Mouse (Mus musculus) limb, embryonic 14.5 days (tissue): ENCODE data around the gene 5330417C22Rik. TPM values are rescaled to one million over a fixed set of nuclear protein-coding genes. Genes with fewer than 3 reads are reported as not detected.

Experiments used
- ATAC-seq: fragments of 200-750 bp; cut with Nextera tagmentation; 2 replicates; pipeline ENCODE4 v1.8.0; 2017; ENCODE audit warnings: low read depth, moderate number of reproducible peaks, moderate TSS enrichment; ENCODE audit not compliant: low FRiP score
- DNase-seq: peaks from one replicate; pipeline ENCODE4 v3.0.0-alpha.2; 2015; ENCODE audit warnings: low spot score
- H3K27ac ChIP-seq: fragments of 300-500 bp; sonication (generic); replicated peaks from 2 replicates; pipeline ENCODE4 v1.5.1; 2014; ENCODE audit warnings: low read depth, mild to moderate bottlenecking, low read length, moderate library complexity, mixed read lengths
- H3K27me3 ChIP-seq: fragments of 300-500 bp; sonication (generic); 2 replicates; pipeline ENCODE4 v1.6.1; 2014; ENCODE audit warnings: low read length, mixed read lengths; ENCODE audit not compliant: control insufficient read depth, insufficient read depth
- H3K36me3 ChIP-seq: fragments of 300-500 bp; sonication (generic); 2 replicates; pipeline ENCODE4 v1.6.1; 2014; ENCODE audit warnings: mild to moderate bottlenecking, low read length, moderate library complexity, mixed read lengths; ENCODE audit not compliant: control insufficient read depth, insufficient read depth
- H3K4me1 ChIP-seq: fragments of 300-500 bp; sonication (generic); 2 replicates; pipeline ENCODE4 v1.6.1; 2014; ENCODE audit warnings: antibody characterized with exemption, low read length, mixed read lengths; ENCODE audit not compliant: control insufficient read depth, insufficient read depth
- H3K4me2 ChIP-seq: fragments of 300-500 bp; sonication (generic); replicated peaks from 2 replicates; pipeline ENCODE4 v1.6.1; 2014; ENCODE audit warnings: low read depth, mild to moderate bottlenecking, low read length, moderate library complexity; ENCODE audit not compliant: severe bottlenecking
- H3K4me3 ChIP-seq: fragments of 300-500 bp; sonication (generic); replicated peaks from 2 replicates; pipeline ENCODE4 v1.5.1; 2014; ENCODE audit warnings: low read length
- H3K9ac ChIP-seq: fragments of 300-500 bp; sonication (generic); 2 replicates; pipeline ENCODE4 v1.6.1; 2014; ENCODE audit warnings: mild to moderate bottlenecking, low read depth, low read length, moderate library complexity; ENCODE audit not compliant: severe bottlenecking
- H3K9me3 ChIP-seq: fragments of 300-500 bp; sonication (generic); 2 replicates; pipeline ENCODE4 v1.6.1; 2016; ENCODE audit warnings: low read length; ENCODE audit not compliant: control insufficient read depth
- POLR2A ChIP-seq: fragments of 200-500 bp; IDR thresholded peaks from 2 replicates; pipeline ENCODE4 v1.8.0; 2012; ENCODE audit warnings: inconsistent platforms, mild to moderate bottlenecking, moderate library complexity, borderline replicate concordance; ENCODE audit not compliant: insufficient read depth, insufficient read length; ENCODE audit errors: extremely low read depth
- WGBS: fragments of 180-500 bp; shearing (Covaris S2); extraction: QIAGEN DNeasy Blood & Tissue Kit; methylation state at CpG from one replicate; pipeline ENCODE4 v1.1.7; 2014; 5-methylcytosine and 5-hydroxymethylcytosine counted together
- polyA plus RNA-seq, 2 experiments: library from polyadenylated mRNA; depleted of rRNA in 1 of 2; stranded (reverse) in 1 of 2; unstranded in 1 of 2; fragments of >200 nt; fragmentation: Nextera tagmentation in 1 of 2; extraction: Ambion mirVana in 1 of 2; gene quantifications; 2 replicates each; pipeline versions ENCODE4 v1.2.1 to v1.2.3; 2012 to 2014

Gene 5330417C22Rik
- polyA plus RNA-seq, 2 experiments = 0.39 to 0.83 TPM

- Histone ChIP-seq H3K4me3 (peak overlapping the region; percentile 68), H3K4me2 (peak overlapping the region; percentile 89), H3K27me3 (no peaks in the 10 kb centered on the region), H3K4me1 (peaks cover 12% of the 10 kb centered on the region; the same call in 1 of the 2 replicates), H3K27ac (peak overlapping the region; percentile 88), H3K9me3 (no peaks in the 10 kb centered on the region), H3K9ac (peak overlapping the region; percentile 32), H3K36me3 (peaks cover 21% of the 10 kb centered on the region)
- DNase-seq = peak; percentile 49
- ATAC-seq = peak; percentile 60
- TF ChIP-seq POLR2A = no peak
- WGBS = 8% methylated on average over 15 of the region's 15 CpGs
Observed at GRCm38 (mm10) chr3:108562777-108563271, 26.5 kb upstream of the 5330417C22Rik start.

DNA sequence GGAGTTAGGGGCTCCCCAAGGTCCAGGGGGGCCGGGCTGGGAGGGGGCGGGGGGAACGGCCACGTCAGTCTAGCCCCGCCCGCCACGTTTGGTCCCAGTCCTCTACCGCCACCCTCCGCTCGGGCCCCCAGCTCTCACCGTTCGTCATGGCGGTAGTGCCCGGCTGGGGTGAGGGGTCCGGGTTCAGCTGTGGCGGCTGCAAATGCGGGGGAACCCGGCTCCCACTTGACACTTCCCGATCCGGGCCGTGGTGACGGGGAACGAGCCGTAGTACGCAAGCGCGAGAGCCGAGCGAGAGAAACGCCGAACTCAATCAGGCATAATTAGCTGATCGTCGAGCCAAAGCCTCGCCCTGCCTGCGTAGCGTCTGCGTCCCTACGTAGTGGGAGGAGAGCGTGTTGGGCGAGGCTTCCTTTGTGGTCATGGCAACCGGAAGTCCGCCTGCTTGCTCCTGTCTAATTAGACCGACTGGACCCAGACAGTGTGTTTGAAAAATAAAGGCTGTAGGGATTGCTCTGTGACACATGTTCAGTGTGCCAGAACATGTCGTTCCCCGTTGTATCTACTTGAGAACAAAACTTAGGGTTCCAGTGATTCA lies 25.9 kb upstream of the 5330417C22Rik start, which contains the start of gene Tmem167b:
TSS of gene Tmem167b (minus strand) at position 334 of the 598 bp plus-strand sequence.
- Histone ChIP-seq H3K9ac (peak within 1 kb of the TSS; percentile 72), H3K27me3 (no peaks in the 10 kb centered on the region), H3K4me3 (peak within 1 kb of the TSS; percentile 68), H3K36me3 (peaks cover 25% of the 10 kb centered on the region), H3K4me2 (peak within 1 kb of the TSS; percentile 89), H3K4me1 (peaks cover 12% of the 10 kb centered on the region; the same call in 1 of the 2 replicates), H3K9me3 (no peaks in the 10 kb centered on the region), H3K27ac (peak within 1 kb of the TSS; percentile 88)
- no peak for TF ChIP-seq POLR2A
- ATAC-seq = peak; percentile 97
- under 1% methylated on average over 45 of the region's 45 CpGs for WGBS
- DNase-seq = peak; percentile 100

DNA sequence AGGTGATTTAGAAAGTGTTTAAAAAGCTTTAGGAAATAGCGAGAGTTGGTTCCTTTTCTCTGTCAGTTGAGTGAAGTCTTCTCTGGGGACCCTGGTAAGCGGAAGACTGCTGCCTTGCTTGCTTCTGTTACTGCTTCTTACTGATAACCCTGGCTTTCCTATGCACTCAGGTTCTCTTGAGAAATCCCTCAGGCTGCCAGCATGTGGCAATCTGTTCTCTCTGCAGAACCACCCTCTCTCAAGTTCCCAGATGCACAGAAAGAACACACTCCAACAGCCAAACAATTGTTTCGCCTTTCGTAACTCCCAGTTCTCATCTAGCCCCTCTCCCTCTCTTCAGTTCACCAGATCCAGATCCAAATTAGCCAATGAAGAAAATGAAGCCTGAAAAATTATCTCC lies 21.6 kb upstream of the 5330417C22Rik start:
- H3K4me1 ChIP-seq = peaks cover 14% of the 10 kb centered on the region
- WGBS = 91% methylated on average over 4 of the region's 4 CpGs
- ATAC-seq (no peak), DNase-seq (no peak)
- no peaks in the 10 kb centered on the region for H3K27me3 ChIP-seq
- H3K4me3 ChIP-seq = no peak overlapping the region
- H3K9me3 ChIP-seq = no peaks in the 10 kb centered on the region
- TF ChIP-seq POLR2A = no peak
- no peak overlapping the region for H3K27ac ChIP-seq
- H3K9ac ChIP-seq = no peak overlapping the region
- H3K4me2 ChIP-seq = no peak overlapping the region
- H3K36me3 ChIP-seq = peaks cover 28% of the 10 kb centered on the region

DNA sequence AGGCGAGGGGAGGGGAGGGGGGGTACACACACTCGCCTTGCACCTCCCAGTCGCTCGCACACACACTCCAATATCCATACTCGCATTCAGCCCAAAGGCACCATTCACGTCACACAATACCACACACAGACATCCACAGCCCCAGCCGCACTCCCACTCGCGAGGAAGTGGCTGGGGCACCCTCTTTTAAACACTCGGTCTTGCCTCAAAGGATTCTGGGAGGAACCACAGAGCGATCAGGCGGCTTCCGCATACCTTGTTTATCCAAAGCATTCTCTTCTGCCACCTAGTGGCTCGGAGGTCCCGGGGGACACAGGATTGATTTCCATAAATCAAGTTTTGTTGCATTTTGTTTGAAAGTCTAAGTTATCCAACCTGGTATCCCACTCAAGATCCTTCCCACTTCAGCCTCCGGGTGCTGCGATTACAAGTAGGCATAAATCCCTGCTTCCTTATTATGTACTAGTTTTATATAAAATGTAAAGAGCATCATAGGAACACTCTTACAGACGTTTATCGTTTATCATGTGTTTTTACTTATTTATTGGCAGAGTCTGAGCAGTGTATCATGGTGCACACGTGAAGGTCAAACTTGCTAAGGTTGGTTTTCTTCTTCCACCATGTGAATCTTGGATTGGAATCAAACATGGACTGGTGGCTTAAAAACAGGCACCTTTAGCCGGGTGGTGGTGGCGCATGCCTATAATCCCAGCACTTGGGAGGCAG lies 18.4 kb upstream of the 5330417C22Rik start:
- ATAC-seq = peak; percentile 99
- Histone ChIP-seq H3K9me3 (no peaks in the 10 kb centered on the region), H3K9ac (peak overlapping the region; percentile 96), H3K27ac (peak overlapping the region; percentile 91), H3K4me2 (peak overlapping the region; percentile 75), H3K27me3 (no peaks in the 10 kb centered on the region), H3K4me1 (peaks cover 6% of the 10 kb centered on the region), H3K36me3 (peaks cover 23% of the 10 kb centered on the region), H3K4me3 (peak overlapping the region; percentile 88)
- TF ChIP-seq POLR2A = peak; percentile 100; the same call in 1 of the 2 replicates
- 16% methylated on average over 21 of the region's 22 CpGs for WGBS
- peak; percentile 97 for DNase-seq

GRCm38 (mm10) chr3:108554111-108554561 lies 17.8 kb upstream of the 5330417C22Rik start:
- Histone ChIP-seq H3K4me1 (peaks cover 6% of the 10 kb centered on the region), H3K27me3 (no peaks in the 10 kb centered on the region), H3K36me3 (peaks cover 21% of the 10 kb centered on the region), H3K27ac (peak overlapping the region; percentile 91), H3K4me2 (peak overlapping the region; percentile 75), H3K9ac (peak overlapping the region; percentile 96), H3K9me3 (no peaks in the 10 kb centered on the region), H3K4me3 (peak overlapping the region; percentile 88)
- DNase-seq = no peak
- ATAC-seq = peak; percentile 62
- under 1% methylated on average over 35 of the region's 42 CpGs for WGBS
- TF ChIP-seq POLR2A = no peak
